Mouse (Mus musculus) stomach, embryonic 16.5 days (tissue): ENCODE results near the gene Zfp146. TPM values are rescaled to one million over a fixed set of nuclear protein-coding genes. Genes with fewer than 3 reads are reported as not detected.
"Not testable (repeated sequence)": the region's sequence is repeated elsewhere in the genome, so short reads cannot be mapped to it uniquely, and the experiment has no call there.

Source experiments
- ATAC-seq: fragments of 200-750 bp; cut with Nextera tagmentation; 2 replicates; pipeline ENCODE4 v1.8.0; 2017; ENCODE audit warnings: moderate number of reproducible peaks, moderate TSS enrichment; ENCODE audit not compliant: insufficient read depth, low FRiP score
- H3K27ac ChIP-seq: fragments of 300-500 bp; sonication (generic); 2 replicates; pipeline ENCODE4 v1.5.1; 2014; ENCODE audit warnings: low read length
- H3K27me3 ChIP-seq: fragments of 300-500 bp; sonication (generic); 2 replicates; pipeline ENCODE4 v1.6.1; 2014; ENCODE audit warnings: low read length, control low read depth, mixed read lengths; ENCODE audit not compliant: control insufficient read depth, insufficient read depth
- H3K36me3 ChIP-seq: fragments of 300-500 bp; sonication (generic); 2 replicates; pipeline ENCODE4 v1.6.1; 2014; ENCODE audit warnings: low read length; ENCODE audit not compliant: control insufficient read depth, insufficient read depth
- H3K4me1 ChIP-seq: fragments of 300-500 bp; sonication (generic); 2 replicates; pipeline ENCODE4 v1.6.1; 2014; ENCODE audit warnings: low read length, control low read depth, mixed read lengths; ENCODE audit not compliant: control insufficient read depth, insufficient read depth
- H3K4me2 ChIP-seq: fragments of 300-500 bp; sonication (generic); 2 replicates; pipeline ENCODE4 v1.6.1; 2014; ENCODE audit warnings: low read depth, low read length, mixed read lengths
- H3K4me3 ChIP-seq: fragments of 300-500 bp; sonication (generic); replicated peaks from 2 replicates; pipeline ENCODE4 v1.5.1; 2014; ENCODE audit warnings: mild to moderate bottlenecking, low read length
- H3K9ac ChIP-seq: fragments of 300-500 bp; sonication (generic); 2 replicates; pipeline ENCODE4 v1.6.1; 2014; ENCODE audit warnings: low read length
- H3K9me3 ChIP-seq: fragments of 300-500 bp; sonication (generic); replicated peaks from 2 replicates; pipeline ENCODE4 v1.6.1; 2016; ENCODE audit warnings: low read length, control low read depth; ENCODE audit not compliant: control insufficient read depth
- WGBS: fragments of 180-500 bp; shearing (Covaris S2); extraction: QIAGEN DNeasy Blood & Tissue Kit; methylation state at CpG from one replicate; pipeline ENCODE4 v1.1.7; 2014; 5-methylcytosine and 5-hydroxymethylcytosine counted together
- polyA plus RNA-seq: library from polyadenylated mRNA; unstranded; fragments of >200 nt; fragmentation: Nextera tagmentation; extraction: Ambion mirVana; gene quantifications from 2 replicates; pipeline ENCODE4 v1.2.1, GENCODE M21; 2015

The Zfp146 gene
- polyA plus RNA-seq, 1 experiment from 2014 or later, result 12.6 TPM

DNA sequence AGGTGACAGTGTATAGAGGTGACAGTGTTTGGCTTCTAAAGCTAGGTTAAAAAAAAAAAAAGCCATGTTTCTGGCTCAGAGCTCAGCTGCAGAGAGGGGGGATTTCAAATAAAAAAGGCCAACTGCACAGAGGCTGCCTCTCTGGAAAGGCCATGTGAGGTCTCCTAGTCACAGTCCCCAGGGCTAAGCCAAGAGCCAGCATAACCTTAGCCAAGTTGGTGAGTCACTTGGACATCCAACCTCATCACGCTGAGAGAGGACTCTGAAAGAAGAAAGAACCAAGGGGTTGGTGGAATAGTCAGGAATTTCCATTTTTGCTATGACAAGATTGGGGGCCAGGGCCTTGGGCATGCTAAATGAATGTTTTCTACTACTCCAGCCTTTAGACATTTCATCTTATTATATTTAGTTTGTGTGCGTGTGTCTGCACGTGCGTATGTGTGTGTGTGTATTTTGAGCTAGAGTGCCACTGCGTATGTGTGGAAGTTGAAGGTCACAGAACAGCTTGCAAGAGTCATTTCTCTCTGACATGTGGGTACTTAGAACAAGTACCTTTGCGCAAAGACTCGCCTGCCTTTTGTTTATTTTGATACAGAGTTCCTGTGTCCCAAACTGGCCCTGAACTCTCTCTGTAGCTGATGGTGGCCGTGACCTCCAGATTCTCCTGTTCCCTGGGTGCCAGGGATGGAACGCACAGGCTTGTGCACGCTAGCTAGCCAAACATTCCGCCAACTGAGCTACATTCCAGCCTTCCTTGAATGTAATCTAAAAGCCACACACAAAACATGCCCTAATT is 33.5 kb upstream of the Zfp146 start:
- no peak overlapping the region for H3K4me3 ChIP-seq
- H3K9ac ChIP-seq, result no peak overlapping the region
- H3K9me3 ChIP-seq, result no peaks in the 10 kb centered on the region
- H3K36me3 ChIP-seq, result no peaks in the 10 kb centered on the region
- H3K27ac ChIP-seq, result no peak overlapping the region
- H3K4me1 ChIP-seq, result no peaks in the 10 kb centered on the region
- H3K27me3 ChIP-seq, result no peaks in the 10 kb centered on the region
- H3K4me2 ChIP-seq, result no peak overlapping the region
- WGBS, result 57% methylated on average over 11 of the region's 11 CpGs
- ATAC-seq, result no peak

DNA sequence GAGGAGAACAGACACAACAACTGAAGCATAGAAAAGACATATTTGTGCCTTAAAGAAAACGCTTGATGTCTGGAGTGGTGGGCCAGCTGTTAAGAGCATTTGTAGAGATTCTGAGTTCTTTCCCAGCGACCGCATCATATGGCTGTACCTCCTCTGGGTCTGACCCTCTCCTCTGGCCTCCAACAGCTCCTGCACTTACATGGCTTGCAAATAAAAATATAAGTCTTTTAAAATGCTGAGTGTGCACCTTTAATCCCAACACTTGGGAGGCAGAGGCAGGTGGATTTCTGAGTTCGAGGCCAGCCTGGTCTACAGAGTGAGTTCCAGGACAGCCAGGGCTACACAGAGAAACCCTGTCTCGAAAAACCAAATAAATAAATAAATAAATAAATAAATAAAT is 31.1 kb upstream of the Zfp146 start:
- not testable (repeated sequence) for ATAC-seq, H3K27me3 ChIP-seq, H3K4me2 ChIP-seq, H3K27ac ChIP-seq, H3K4me1 ChIP-seq, H3K9me3 ChIP-seq, H3K4me3 ChIP-seq, H3K36me3 ChIP-seq, H3K9ac ChIP-seq
- WGBS, result 88% methylated on average over 5 of the region's 5 CpGs

DNA sequence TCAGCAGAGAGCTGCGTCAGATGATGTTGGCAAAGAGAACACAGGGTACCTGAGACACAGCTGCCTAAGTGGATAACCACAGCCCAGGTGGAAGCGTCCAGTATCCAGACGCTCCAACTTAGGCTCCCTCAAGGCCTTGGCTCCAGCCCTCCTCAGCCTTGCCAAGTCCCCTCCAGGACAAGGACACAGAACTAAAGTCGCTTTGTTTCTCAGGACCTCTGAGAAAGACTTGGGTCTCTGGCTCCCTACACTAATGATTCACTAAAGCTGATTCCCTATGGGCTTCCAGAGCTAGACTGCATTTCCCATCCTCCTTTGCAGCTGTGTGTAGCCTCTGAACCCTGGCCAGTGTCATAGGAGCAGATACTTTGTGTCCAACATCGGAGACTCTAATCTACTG is 30.6 kb upstream of the Zfp146 start:
- Histone ChIP-seq H3K9ac (no peak overlapping the region), H3K36me3 (no peaks in the 10 kb centered on the region), H3K4me2 (no peak overlapping the region), H3K4me3 (no peak overlapping the region), H3K9me3 (no peaks in the 10 kb centered on the region), H3K27ac (no peak overlapping the region), H3K4me1 (peaks cover 7% of the 10 kb centered on the region), H3K27me3 (no peaks in the 10 kb centered on the region)
- ATAC-seq, result no peak
- 81% methylated on average over 5 of the region's 5 CpGs for WGBS

DNA sequence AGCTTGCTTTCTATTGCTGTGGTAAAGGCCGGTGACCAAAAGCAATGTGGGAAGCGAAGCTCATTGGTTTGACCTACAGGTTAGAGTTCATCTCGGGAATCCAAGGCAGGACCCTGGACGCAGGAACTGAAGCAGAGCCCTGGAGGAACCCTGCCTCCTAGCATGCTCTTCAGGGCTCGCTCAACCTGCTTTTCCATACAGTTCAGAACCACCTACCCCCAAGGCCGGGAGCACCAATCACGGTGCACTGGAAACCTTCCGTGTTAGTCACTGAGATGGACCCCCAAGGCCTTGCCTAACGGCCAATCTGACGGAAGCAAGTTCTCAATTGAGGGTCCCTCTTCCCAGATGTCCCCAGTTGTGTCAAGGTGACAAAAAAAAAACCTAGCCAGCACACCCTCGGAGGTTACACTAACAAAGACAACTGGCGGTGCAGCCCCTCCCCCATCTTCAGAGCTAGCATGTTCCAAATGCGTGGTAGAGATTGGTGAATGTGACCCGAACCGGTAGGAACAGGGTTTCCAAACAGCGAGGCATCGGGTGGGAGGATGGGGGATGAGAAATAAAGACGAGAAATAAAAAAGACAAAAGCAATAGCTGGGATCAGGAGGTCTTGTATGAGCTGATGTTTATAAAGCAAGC is 30.1 kb upstream of the Zfp146 start:
- peaks cover 9% of the 10 kb centered on the region for H3K4me1 ChIP-seq
- no peak overlapping the region for H3K9ac ChIP-seq
- no peaks in the 10 kb centered on the region for H3K9me3 ChIP-seq
- no peak overlapping the region for H3K27ac ChIP-seq
- H3K4me3 ChIP-seq, result no peak overlapping the region
- WGBS, result 74% methylated on average over 18 of the region's 18 CpGs
- no peaks in the 10 kb centered on the region for H3K36me3 ChIP-seq
- ATAC-seq, result no peak
- no peaks in the 10 kb centered on the region for H3K27me3 ChIP-seq
- no peak overlapping the region for H3K4me2 ChIP-seq

DNA sequence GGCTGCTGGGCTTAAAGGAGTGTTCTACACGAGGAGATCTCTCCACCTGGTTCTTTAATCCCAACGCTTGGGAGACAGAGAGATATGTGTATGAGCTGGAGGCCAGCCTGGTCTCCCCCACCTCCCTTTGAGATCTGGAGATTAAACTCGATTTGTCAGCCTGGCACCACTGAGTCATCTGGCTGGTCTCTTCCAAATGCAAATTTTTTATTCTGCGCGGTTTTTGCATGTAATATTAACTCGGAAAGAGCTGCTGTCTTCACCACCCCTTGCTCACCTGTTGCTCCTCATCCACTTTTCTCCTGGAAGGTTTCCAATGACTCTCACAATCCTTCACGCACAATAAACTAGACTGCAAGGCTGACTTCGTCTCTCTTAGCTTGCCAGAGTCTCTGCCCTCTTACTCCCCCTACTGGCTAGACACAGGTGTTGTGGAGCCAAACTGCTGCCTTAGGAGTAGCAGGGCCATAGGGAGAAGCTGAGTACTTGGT is 29.0 kb upstream of the Zfp146 start, which contains the start of gene Capns1:
TSS of gene Capns1 (minus strand) at position 331 of the 491 bp plus-strand sequence.
- Histone ChIP-seq H3K36me3 (no peaks in the 10 kb centered on the region), H3K9me3 (no peaks in the 10 kb centered on the region), H3K27ac (peak within 1 kb of the TSS; percentile 13; the same call in 1 of the 2 replicates), H3K9ac (no peak within 1 kb of the TSS), H3K27me3 (no peaks in the 10 kb centered on the region), H3K4me2 (0 out of 2 replicates have a peak within 1 kb of the TSS, but pooled peaks have one; percentile 17), H3K4me3 (no peak within 1 kb of the TSS), H3K4me1 (peaks cover 10% of the 10 kb centered on the region)
- WGBS, result 6% methylated on average over 8 of the region's 8 CpGs
- 0 out of 2 replicates have a peak, but pooled peaks have one; percentile 7 for ATAC-seq

DNA sequence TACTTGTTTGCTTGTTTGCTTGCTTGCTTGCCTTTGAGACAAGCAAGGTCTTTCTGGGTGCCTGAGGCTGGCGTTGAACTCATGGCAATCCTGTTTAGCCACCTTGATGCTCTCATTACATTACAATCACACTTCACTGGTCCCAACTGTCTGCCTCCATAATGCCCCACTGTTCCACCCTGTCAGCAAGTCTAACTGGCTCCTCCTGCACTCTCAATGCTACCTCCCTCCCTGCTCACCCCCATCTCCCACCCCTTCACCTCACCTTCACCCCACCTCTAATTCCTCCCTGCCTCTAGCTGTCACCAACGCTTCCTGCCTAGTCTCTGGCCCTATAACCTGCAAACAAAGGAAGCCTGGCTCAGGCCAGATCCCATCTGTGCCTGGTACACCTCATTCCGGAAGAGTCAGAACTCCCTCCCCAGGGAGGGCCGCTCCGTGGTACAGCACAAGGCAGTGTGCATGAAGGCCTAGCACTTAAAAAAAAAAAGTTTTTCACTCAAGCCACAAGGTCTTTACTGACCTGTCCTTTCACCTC is 28.1 kb upstream of the Zfp146 start:
- Histone ChIP-seq H3K9me3 (no peaks in the 10 kb centered on the region), H3K9ac (no peak overlapping the region), H3K27ac (peak overlapping the region; percentile 13; the same call in 1 of the 2 replicates), H3K27me3 (no peaks in the 10 kb centered on the region), H3K4me1 (peaks cover 19% of the 10 kb centered on the region), H3K4me2 (no peak overlapping the region), H3K36me3 (no peaks in the 10 kb centered on the region), H3K4me3 (no peak overlapping the region)
- no peak for ATAC-seq
- 49% methylated on average over 5 of the region's 5 CpGs for WGBS

DNA sequence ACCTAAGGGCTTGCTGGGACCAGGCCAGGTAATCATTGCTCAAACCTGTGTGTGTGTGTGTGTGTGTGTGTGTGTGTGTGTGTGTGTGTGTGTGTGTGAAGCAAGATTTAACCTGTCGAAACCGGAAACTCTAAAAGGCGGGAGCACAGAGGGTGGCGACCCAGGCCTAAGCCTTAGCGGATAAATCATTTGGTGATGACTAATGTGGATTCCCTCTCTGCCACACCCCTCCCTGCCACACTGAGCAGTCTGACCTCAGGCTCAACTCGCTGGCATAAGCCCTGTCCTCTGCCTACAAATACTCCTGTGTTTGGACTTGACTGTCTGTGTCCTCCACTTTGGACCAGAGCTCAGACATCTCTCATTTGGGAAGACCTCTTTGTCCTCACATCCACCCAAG is 26.6 kb upstream of the Zfp146 start:
- H3K27ac ChIP-seq, result peak overlapping the region; percentile 62
- H3K4me3 ChIP-seq, result no peak overlapping the region
- peak; percentile 26; the same call in 1 of the 2 replicates for ATAC-seq
- H3K4me2 ChIP-seq, result no peak overlapping the region
- 37% methylated on average over 6 of the region's 6 CpGs for WGBS
- H3K9ac ChIP-seq, result no peak overlapping the region
- H3K9me3 ChIP-seq, result no peaks in the 10 kb centered on the region
- H3K4me1 ChIP-seq, result peaks cover 22% of the 10 kb centered on the region
- no peaks in the 10 kb centered on the region for H3K27me3 ChIP-seq
- peaks cover 7% of the 10 kb centered on the region; the same call in 1 of the 2 replicates for H3K36me3 ChIP-seq

DNA sequence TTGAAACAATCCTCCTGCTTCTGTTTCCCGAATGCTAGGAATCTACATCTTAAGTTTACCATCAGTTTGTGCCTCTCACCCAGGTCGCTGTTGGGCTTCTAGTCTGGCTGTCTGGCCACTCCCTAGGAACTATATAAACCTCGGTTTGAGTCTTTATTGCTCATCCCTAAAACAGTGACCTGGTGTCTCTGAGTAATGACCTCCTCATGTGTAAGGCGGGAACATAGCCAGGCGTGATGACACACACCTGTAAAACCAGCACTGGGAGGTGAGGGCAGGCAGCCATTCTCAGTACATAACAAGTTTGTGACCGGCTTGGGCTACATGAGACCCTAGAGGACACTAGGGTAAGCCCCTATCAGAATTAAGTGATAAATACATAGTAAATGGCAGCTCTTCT is 25.9 kb upstream of the Zfp146 start:
- WGBS, result 58% methylated on average over 6 of the region's 6 CpGs
- peak overlapping the region; percentile 63; the same call in 1 of the 2 replicates for H3K27ac ChIP-seq
- H3K9ac ChIP-seq, result peak overlapping the region; percentile 86; the same call in 1 of the 2 replicates
- ATAC-seq, result no peak
- H3K4me1 ChIP-seq, result peaks cover 22% of the 10 kb centered on the region
- H3K4me3 ChIP-seq, result peak overlapping the region; percentile 87; the same call in 1 of the 2 replicates
- no peaks in the 10 kb centered on the region for H3K27me3 ChIP-seq
- H3K9me3 ChIP-seq, result no peaks in the 10 kb centered on the region
- peaks cover 10% of the 10 kb centered on the region; the same call in 1 of the 2 replicates for H3K36me3 ChIP-seq
- peak overlapping the region; percentile 90; the same call in 1 of the 2 replicates for H3K4me2 ChIP-seq

- WGBS, result 0% methylated on average over 28 of the region's 28 CpGs
These were observed 25.3 kb upstream of the Zfp146 start for GRCm38 (mm10) chr7:30194884-30195283.

More at GRCm38 (mm10) chr7:30194884-30195283, 25.3 kb upstream of the Zfp146 start:
- peak overlapping the region; percentile 96 for H3K27ac ChIP-seq
- H3K4me3 ChIP-seq, result peak overlapping the region; percentile 87
- peaks cover 22% of the 10 kb centered on the region for H3K4me1 ChIP-seq
- H3K4me2 ChIP-seq, result peak overlapping the region; percentile 90
- no peaks in the 10 kb centered on the region for H3K27me3 ChIP-seq
- peak overlapping the region; percentile 86 for H3K9ac ChIP-seq
- ATAC-seq, result peak; percentile 92
- peaks cover 10% of the 10 kb centered on the region; the same call in 1 of the 2 replicates for H3K36me3 ChIP-seq
- H3K9me3 ChIP-seq, result no peaks in the 10 kb centered on the region
